Mouse (Mus musculus) kidney, embryonic 14.5 days (tissue): ENCODE measurements around the gene Srarp. TPM values are rescaled to one million over a fixed set of nuclear protein-coding genes. Genes with fewer than 3 reads are reported as not detected.

Experiments used
- ATAC-seq: fragments of 200-750 bp; cut with Nextera tagmentation; 2 replicates; pipeline ENCODE4 v1.8.0; 2017; ENCODE audit warnings: moderate number of reproducible peaks, mild to moderate bottlenecking, moderate TSS enrichment, moderate library complexity; ENCODE audit not compliant: low FRiP score, low TSS enrichment
- H3K27ac ChIP-seq: fragments of 300-500 bp; sonication (generic); 2 replicates; pipeline ENCODE4 v1.5.1; 2014; ENCODE audit warnings: low read depth, mild to moderate bottlenecking, low read length, moderate library complexity, mixed read lengths
- H3K27me3 ChIP-seq: fragments of 300-500 bp; sonication (generic); 2 replicates; pipeline ENCODE4 v1.6.1; 2014; ENCODE audit warnings: mild to moderate bottlenecking, low read length; ENCODE audit not compliant: control insufficient read depth, insufficient read depth
- H3K36me3 ChIP-seq: fragments of 300-500 bp; sonication (generic); 2 replicates; pipeline ENCODE4 v1.6.1; 2014; ENCODE audit warnings: low read length, mixed read lengths; ENCODE audit not compliant: control insufficient read depth, insufficient read depth
- H3K4me1 ChIP-seq: fragments of 300-500 bp; sonication (generic); 2 replicates; pipeline ENCODE4 v1.6.1; 2014; ENCODE audit warnings: low read length, mixed read lengths; ENCODE audit not compliant: control insufficient read depth, insufficient read depth
- H3K4me2 ChIP-seq: fragments of 300-500 bp; sonication (generic); replicated peaks from 2 replicates; pipeline ENCODE4 v1.6.1; 2014; ENCODE audit warnings: low read depth, mild to moderate bottlenecking, low read length
- H3K4me3 ChIP-seq: fragments of 300-500 bp; sonication (generic); 2 replicates; pipeline ENCODE4 v1.5.1; 2014; ENCODE audit warnings: mild to moderate bottlenecking, low read length
- H3K9ac ChIP-seq: fragments of 300-500 bp; sonication (generic); 2 replicates; pipeline ENCODE4 v1.6.1; 2014; ENCODE audit warnings: low read depth, mild to moderate bottlenecking, low read length, moderate library complexity
- H3K9me3 ChIP-seq: fragments of 300-500 bp; sonication (generic); 2 replicates; pipeline ENCODE4 v1.6.1; 2016; ENCODE audit warnings: low read length; ENCODE audit not compliant: control insufficient read depth
- WGBS: fragments of 180-500 bp; shearing (Covaris S2); extraction: QIAGEN DNeasy Blood & Tissue Kit; methylation state at CpG from one replicate; pipeline ENCODE4 v1.1.7; 2014; 5-methylcytosine and 5-hydroxymethylcytosine counted together
- polyA plus RNA-seq: library from polyadenylated mRNA; unstranded; fragments of >200 nt; fragmentation: Nextera tagmentation; extraction: Ambion mirVana; gene quantifications from 2 replicates; pipeline ENCODE4 v1.2.1, GENCODE M21; 2014

The Srarp gene
- polyA plus RNA-seq, 1 experiment from 2014 or later = not detected

GRCm38 (mm10) chr4:141451251-141451650 is 15.3 kb upstream of the Srarp start:
- no peaks in the 10 kb centered on the region for H3K27me3 ChIP-seq
- no peak overlapping the region for H3K4me2 ChIP-seq
- no peak overlapping the region for H3K9ac ChIP-seq
- H3K4me1 ChIP-seq = peaks cover 8% of the 10 kb centered on the region; the same call in 1 of the 2 replicates
- no peak for ATAC-seq
- H3K36me3 ChIP-seq = peaks cover 48% of the 10 kb centered on the region
- WGBS = 91% methylated on average over 2 of the region's 2 CpGs
- no peak overlapping the region for H3K4me3 ChIP-seq
- H3K9me3 ChIP-seq = no peaks in the 10 kb centered on the region
- no peak overlapping the region for H3K27ac ChIP-seq

GRCm38 (mm10) chr4:141446211-141446610 is 10.3 kb upstream of the Srarp start:
- no peak overlapping the region for H3K27ac ChIP-seq
- no peaks in the 10 kb centered on the region for H3K9me3 ChIP-seq
- no peak overlapping the region for H3K4me2 ChIP-seq
- no peak overlapping the region for H3K9ac ChIP-seq
- no peaks in the 10 kb centered on the region for H3K27me3 ChIP-seq
- 78% methylated on average over 7 of the region's 7 CpGs for WGBS
- peaks cover 21% of the 10 kb centered on the region for H3K4me1 ChIP-seq
- no peak overlapping the region for H3K4me3 ChIP-seq
- ATAC-seq = no peak
- peaks cover 32% of the 10 kb centered on the region for H3K36me3 ChIP-seq

GRCm38 (mm10) chr4:141445328-141445720 is 9.4 kb upstream of the Srarp start:
- WGBS = 10% methylated on average over 14 of the region's 14 CpGs
- ATAC-seq = no peak
- no peak overlapping the region for H3K27ac ChIP-seq

GRCm38 (mm10) chr4:141444451-141445327 is 8.8 kb upstream of the Srarp start, which contains the start of gene Zbtb17:
Gene Zbtb17 (plus strand): TSS chr4:141444654.
- H3K4me1 ChIP-seq = peaks cover 24% of the 10 kb centered on the region
- H3K27ac ChIP-seq = peak within 1 kb of the TSS; percentile 83
- peak; percentile 92 for ATAC-seq
- H3K9ac ChIP-seq = peak within 1 kb of the TSS; percentile 94
- peak within 1 kb of the TSS; percentile 96 for H3K4me3 ChIP-seq
- peak within 1 kb of the TSS; percentile 77 for H3K4me2 ChIP-seq
- no peaks in the 10 kb centered on the region for H3K9me3 ChIP-seq
- no peaks in the 10 kb centered on the region for H3K27me3 ChIP-seq
- WGBS = under 1% methylated on average over 81 of the region's 102 CpGs
- peaks cover 31% of the 10 kb centered on the region for H3K36me3 ChIP-seq

More at GRCm38 (mm10) chr4:141445328-141445720, 9.4 kb upstream of the Srarp start:
- peak overlapping the region; percentile 96 for H3K4me3 ChIP-seq
- peaks cover 32% of the 10 kb centered on the region for H3K36me3 ChIP-seq
- H3K9me3 ChIP-seq = no peaks in the 10 kb centered on the region
- peaks cover 24% of the 10 kb centered on the region for H3K4me1 ChIP-seq
- H3K4me2 ChIP-seq = peak overlapping the region; percentile 77
- H3K27me3 ChIP-seq = no peaks in the 10 kb centered on the region
- H3K9ac ChIP-seq = peak overlapping the region; percentile 94

- WGBS = 38% methylated on average over 11 of the region's 11 CpGs
- Histone ChIP-seq H3K9ac (peak overlapping the region; percentile 94), H3K4me1 (peaks cover 24% of the 10 kb centered on the region), H3K4me2 (peak overlapping the region; percentile 77), H3K36me3 (peaks cover 24% of the 10 kb centered on the region), H3K27ac (peak overlapping the region; percentile 83; the same call in 1 of the 2 replicates), H3K4me3 (peak overlapping the region; percentile 96), H3K9me3 (no peaks in the 10 kb centered on the region), H3K27me3 (no peaks in the 10 kb centered on the region)
- ATAC-seq = peak; percentile 4; the same call in 1 of the 2 replicates
Measured at GRCm38 (mm10) chr4:141443641-141444429, 7.9 kb upstream of the Srarp start.

GRCm38 (mm10) chr4:141440877-141441276 is 5.0 kb upstream of the Srarp start:
- Histone ChIP-seq H3K27me3 (no peaks in the 10 kb centered on the region), H3K36me3 (no peaks in the 10 kb centered on the region), H3K9me3 (no peaks in the 10 kb centered on the region), H3K4me3 (no peak overlapping the region), H3K27ac (no peak overlapping the region), H3K4me1 (peaks cover 19% of the 10 kb centered on the region), H3K9ac (no peak overlapping the region), H3K4me2 (no peak overlapping the region)
- no peak for ATAC-seq

GRCm38 (mm10) chr4:141439083-141439803 is 3.3 kb upstream of the Srarp start:
- peaks cover 11% of the 10 kb centered on the region; the same call in 1 of the 2 replicates for H3K4me1 ChIP-seq
- no peak overlapping the region for H3K27ac ChIP-seq
- H3K4me2 ChIP-seq = no peak overlapping the region
- 78% methylated on average over 12 of the region's 12 CpGs for WGBS
- H3K9ac ChIP-seq = no peak overlapping the region
- H3K27me3 ChIP-seq = no peaks in the 10 kb centered on the region
- H3K36me3 ChIP-seq = no peaks in the 10 kb centered on the region
- no peak overlapping the region for H3K4me3 ChIP-seq
- ATAC-seq = no peak
- H3K9me3 ChIP-seq = no peaks in the 10 kb centered on the region

GRCm38 (mm10) chr4:141433191-141433590 is 2.7 kb downstream of the Srarp start:
- no peaks in the 10 kb centered on the region for H3K27me3 ChIP-seq
- no peak overlapping the region for H3K9ac ChIP-seq
- no peaks in the 10 kb centered on the region for H3K4me1 ChIP-seq
- 86% methylated on average over 18 of the region's 18 CpGs for WGBS
- H3K27ac ChIP-seq = no peak overlapping the region
- no peaks in the 10 kb centered on the region for H3K36me3 ChIP-seq
- ATAC-seq = no peak
- H3K9me3 ChIP-seq = no peaks in the 10 kb centered on the region
- H3K4me3 ChIP-seq = no peak overlapping the region
- H3K4me2 ChIP-seq = no peak overlapping the region
